Mouse (Mus musculus) forebrain, embryonic 13.5 days (tissue): Measurements from ENCODE around the gene Brca2. TPM values are rescaled to one million over a fixed set of nuclear protein-coding genes. Genes with fewer than 3 reads are reported as not detected.

Experiments used
- ATAC-seq: fragments of 200-750 bp; cut with Nextera tagmentation; 2 replicates; pipeline ENCODE4 v1.8.0; 2017
- H3K27ac ChIP-seq: fragments of 300-500 bp; sonication (generic); 2 replicates; pipeline ENCODE4 v1.5.1; 2015; ENCODE audit warnings: inconsistent platforms, mild to moderate bottlenecking, moderate library complexity
- H3K27me3 ChIP-seq: fragments of 300-500 bp; sonication (generic); 2 replicates; pipeline ENCODE4 v1.6.1; 2015; ENCODE audit warnings: mild to moderate bottlenecking, inconsistent platforms
- H3K36me3 ChIP-seq: fragments of 300-500 bp; sonication (generic); 2 replicates; pipeline ENCODE4 v1.6.1; 2015; ENCODE audit warnings: mild to moderate bottlenecking, inconsistent platforms; ENCODE audit not compliant: poor library complexity, severe bottlenecking
- H3K4me1 ChIP-seq: fragments of 300-500 bp; sonication (generic); 2 replicates; pipeline ENCODE4 v1.6.1; 2015; ENCODE audit warnings: inconsistent platforms
- H3K4me2 ChIP-seq: fragments of 300-500 bp; sonication (generic); 2 replicates; pipeline ENCODE4 v1.6.1; 2015; ENCODE audit warnings: inconsistent platforms, mild to moderate bottlenecking, moderate library complexity
- H3K4me3 ChIP-seq: fragments of 300-500 bp; sonication (generic); 2 replicates; pipeline ENCODE4 v1.5.1; 2015; ENCODE audit warnings: mild to moderate bottlenecking, inconsistent platforms
- H3K9ac ChIP-seq: fragments of 300-500 bp; sonication (generic); 2 replicates; pipeline ENCODE4 v1.6.1; 2015; ENCODE audit warnings: mild to moderate bottlenecking, inconsistent platforms
- H3K9me3 ChIP-seq: fragments of 300-500 bp; sonication (generic); replicated peaks from 2 replicates; pipeline ENCODE4 v1.6.1; 2016; ENCODE audit warnings: inconsistent platforms
- WGBS: fragments of 180-500 bp; shearing (Covaris S2); methylation state at CpG from one replicate; pipeline ENCODE4 v1.1.7; 2015; 5-methylcytosine and 5-hydroxymethylcytosine counted together
- polyA plus RNA-seq: library from polyadenylated mRNA; unstranded; fragments of >200 nt; fragmentation: Nextera tagmentation; extraction: Ambion mirVana; gene quantifications from 2 replicates; pipeline ENCODE4 v1.2.1, GENCODE M21; 2015

Brca2 gene
- polyA plus RNA-seq, 1 experiment from 2014 or later: 23.9 TPM

- Histone ChIP-seq H3K27ac (no peak overlapping the region), H3K4me2 (peak overlapping the region; percentile 100), H3K9ac (peak overlapping the region; percentile 76), H3K36me3 (no peaks in the 10 kb centered on the region), H3K9me3 (no peaks in the 10 kb centered on the region), H3K27me3 (peaks cover 32% of the 10 kb centered on the region), H3K4me1 (peaks cover 15% of the 10 kb centered on the region), H3K4me3 (peak overlapping the region; percentile 79)
- WGBS: 9% methylated on average over 40 of the region's 40 CpGs
- peak; percentile 65 for ATAC-seq
Measured at GRCm38 (mm10) chr5:150592904-150593755, 70.7 kb downstream of the Brca2 start.

GRCm38 (mm10) chr5:150593756-150594648, 71.6 kb downstream of the Brca2 start:
- Histone ChIP-seq H3K4me3 (peak overlapping the region; percentile 79), H3K27ac (no peak overlapping the region), H3K27me3 (peaks cover 32% of the 10 kb centered on the region), H3K9me3 (no peaks in the 10 kb centered on the region), H3K4me1 (peaks cover 15% of the 10 kb centered on the region), H3K4me2 (peak overlapping the region; percentile 100), H3K36me3 (no peaks in the 10 kb centered on the region), H3K9ac (peak overlapping the region; percentile 76)
- WGBS: under 1% methylated on average over 84 of the region's 102 CpGs
- peak; percentile 80 for ATAC-seq

GRCm38 (mm10) chr5:150594649-150595339, 72.4 kb downstream of the Brca2 start:
- 7% methylated on average over 17 of the region's 17 CpGs for WGBS
- Histone ChIP-seq H3K27me3 (peaks cover 32% of the 10 kb centered on the region), H3K4me2 (peak overlapping the region; percentile 100), H3K9me3 (no peaks in the 10 kb centered on the region), H3K4me3 (peak overlapping the region; percentile 79), H3K9ac (peak overlapping the region; percentile 76), H3K4me1 (peaks cover 15% of the 10 kb centered on the region), H3K27ac (no peak overlapping the region), H3K36me3 (no peaks in the 10 kb centered on the region)
- no peak for ATAC-seq

GRCm38 (mm10) chr5:150595366-150596016, 73.1 kb downstream of the Brca2 start:
- H3K4me2 ChIP-seq: peak overlapping the region; percentile 100; the same call in 1 of the 2 replicates
- 56% methylated on average over 11 of the region's 11 CpGs for WGBS
- no peak overlapping the region for H3K4me3 ChIP-seq
- no peak overlapping the region for H3K27ac ChIP-seq
- H3K9me3 ChIP-seq: no peaks in the 10 kb centered on the region
- H3K36me3 ChIP-seq: no peaks in the 10 kb centered on the region
- peaks cover 15% of the 10 kb centered on the region for H3K4me1 ChIP-seq
- peaks cover 32% of the 10 kb centered on the region for H3K27me3 ChIP-seq
- no peak overlapping the region for H3K9ac ChIP-seq
- ATAC-seq: no peak

- Histone ChIP-seq H3K4me1 (peaks cover 30% of the 10 kb centered on the region), H3K9me3 (no peaks in the 10 kb centered on the region), H3K9ac (no peak within 1 kb of the TSS), H3K27me3 (peaks cover 30% of the 10 kb centered on the region), H3K4me3 (no peak within 1 kb of the TSS), H3K36me3 (no peaks in the 10 kb centered on the region), H3K4me2 (no peak within 1 kb of the TSS), H3K27ac (no peak within 1 kb of the TSS)
- ATAC-seq: no peak
- WGBS: 89% methylated on average over 7 of the region's 7 CpGs
Measured at GRCm38 (mm10) chr5:150597088-150597487, 74.7 kb downstream of the Brca2 start, which contains the start of gene N4bp2l1. N4bp2l1 (minus strand) TSS chr5:150597188.

- Histone ChIP-seq H3K27me3 (peaks cover 18% of the 10 kb centered on the region), H3K9me3 (no peaks in the 10 kb centered on the region), H3K27ac (no peak overlapping the region), H3K9ac (no peak overlapping the region), H3K36me3 (no peaks in the 10 kb centered on the region), H3K4me3 (no peak overlapping the region), H3K4me1 (peaks cover 27% of the 10 kb centered on the region), H3K4me2 (no peak overlapping the region)
- 69% methylated on average over 21 of the region's 21 CpGs for WGBS
- ATAC-seq: no peak
Measured at GRCm38 (mm10) chr5:150598202-150599119, 76.0 kb downstream of the Brca2 start.

GRCm38 (mm10) chr5:150599301-150600294, 77.2 kb downstream of the Brca2 start:
- no peak overlapping the region for H3K27ac ChIP-seq

GRCm38 (mm10) chr5:150600554-150601440, 78.4 kb downstream of the Brca2 start:
- peak; percentile 53; the same call in 1 of the 2 replicates for ATAC-seq
- H3K4me1 ChIP-seq: peaks cover 17% of the 10 kb centered on the region
- H3K4me2 ChIP-seq: no peak overlapping the region
- 78% methylated on average over 20 of the region's 20 CpGs for WGBS
- H3K36me3 ChIP-seq: no peaks in the 10 kb centered on the region; the same call in 1 of the 2 replicates
- H3K9me3 ChIP-seq: no peaks in the 10 kb centered on the region
- H3K27ac ChIP-seq: no peak overlapping the region
- no peak overlapping the region for H3K9ac ChIP-seq
- H3K4me3 ChIP-seq: no peak overlapping the region
- H3K27me3 ChIP-seq: peaks cover 2% of the 10 kb centered on the region; the same call in 1 of the 2 replicates

More at GRCm38 (mm10) chr5:150599301-150600294, 77.2 kb downstream of the Brca2 start:
- ATAC-seq: no peak
- WGBS: 73% methylated on average over 13 of the region's 13 CpGs
- Histone ChIP-seq H3K4me3 (no peak overlapping the region), H3K36me3 (no peaks in the 10 kb centered on the region), H3K9ac (no peak overlapping the region), H3K27me3 (peaks cover 12% of the 10 kb centered on the region), H3K4me2 (no peak overlapping the region), H3K9me3 (no peaks in the 10 kb centered on the region), H3K4me1 (peaks cover 21% of the 10 kb centered on the region)
